Mouse (Mus musculus): Measurements from ENCODE around the gene Capn5. TPM values are rescaled to one million over a fixed set of nuclear protein-coding genes. Genes with fewer than 3 reads are reported as not detected.

Gene Capn5
- total and polyA plus RNA-seq, 2 experiments from 2014 or later, result 22.6 to 39.2 TPM

GRCm38 (mm10) chr7:98103002-98103941 is 74.8 kb downstream of the Capn5 start:
- Histone ChIP-seq H3K27ac (ENCODE audit: low read depth, low read length) (0 out of 2 replicates have a peak overlapping the region, but pooled peaks have one; percentile 29), H3K27me3 (ENCODE audit: insufficient read depth, low read length) (no peaks in the 10 kb centered on the region), H3K4me3 (ENCODE audit: low read depth, low read length) (peak overlapping the region; percentile 28), H3K9me3 (ENCODE audit: low read length) (no peaks in the 10 kb centered on the region), H3K4me2 (ENCODE audit: low read depth) (peak overlapping the region; percentile 56), H3K9ac (peak overlapping the region; percentile 49), H3K36me3 (ENCODE audit: insufficient read depth) (no peaks in the 10 kb centered on the region), H3K4me1 (ENCODE audit: insufficient read depth) (peaks cover 5% of the 10 kb centered on the region; the same call in 1 of the 2 replicates)
- peak; percentile 74 for ATAC-seq
- peak; percentile 88 for TF ChIP-seq CTCF (IDR thresholded peaks at IDR 0.05; ENCODE audit: low read depth)
- 11% methylated on average over 26 of the region's 26 CpGs for WGBS
- DNase-seq, result peak; percentile 96

GRCm38 (mm10) chr7:98102488-98102887 is 75.6 kb downstream of the Capn5 start:
- 95% methylated on average over 11 of the region's 11 CpGs for WGBS
- ATAC-seq (peak; percentile 13; the same call in 1 of the 2 replicates), DNase-seq (no peak)
- peak; percentile 37; the same call in 1 of the 2 replicates for TF ChIP-seq CTCF (IDR thresholded peaks at IDR 0.05; ENCODE audit: low read depth)
- peak overlapping the region; percentile 56 for H3K4me2 ChIP-seq (ENCODE audit: low read depth)
- no peaks in the 10 kb centered on the region for H3K36me3 ChIP-seq (ENCODE audit: insufficient read depth)
- no peaks in the 10 kb centered on the region for H3K27me3 ChIP-seq (ENCODE audit: insufficient read depth, low read length)
- H3K4me1 ChIP-seq (ENCODE audit: insufficient read depth), result peaks cover 5% of the 10 kb centered on the region; the same call in 1 of the 2 replicates
- no peaks in the 10 kb centered on the region for H3K9me3 ChIP-seq (ENCODE audit: low read length)
- peak overlapping the region; percentile 49 for H3K9ac ChIP-seq
- H3K4me3 ChIP-seq (ENCODE audit: low read depth, low read length), result no peak overlapping the region
- H3K27ac ChIP-seq (ENCODE audit: low read depth, low read length), result 0 out of 2 replicates have a peak overlapping the region, but pooled peaks have one; percentile 29

- 97% methylated on average over 8 of the region's 8 CpGs for WGBS
- no peak for TF ChIP-seq CTCF (IDR thresholded peaks at IDR 0.05; ENCODE audit: low read depth)
These were observed 80.5 kb downstream of the Capn5 start for GRCm38 (mm10) chr7:98097557-98097956.

GRCm38 (mm10) chr7:98095852-98096251 is 82.2 kb downstream of the Capn5 start:
- WGBS, result 96% methylated on average over 4 of the region's 4 CpGs
- ATAC-seq (no peak), DNase-seq (no peak)
- TF ChIP-seq CTCF (IDR thresholded peaks at IDR 0.05; ENCODE audit: low read depth), result no peak
- Histone ChIP-seq H3K36me3 (ENCODE audit: insufficient read depth) (peaks cover 6% of the 10 kb centered on the region; the same call in 1 of the 2 replicates), H3K4me2 (ENCODE audit: low read depth) (no peak overlapping the region), H3K27ac (ENCODE audit: low read depth, low read length) (no peak overlapping the region), H3K9ac (no peak overlapping the region), H3K4me1 (ENCODE audit: insufficient read depth) (no peaks in the 10 kb centered on the region), H3K9me3 (ENCODE audit: low read length) (no peaks in the 10 kb centered on the region), H3K27me3 (ENCODE audit: insufficient read depth, low read length) (no peaks in the 10 kb centered on the region), H3K4me3 (ENCODE audit: low read depth, low read length) (no peak overlapping the region)

More at GRCm38 (mm10) chr7:98097557-98097956, 80.5 kb downstream of the Capn5 start:
- Histone ChIP-seq H3K4me1 (ENCODE audit: insufficient read depth) (0 out of 2 replicates have a peak, but pooled peaks cover under 1% of the 10 kb centered on the region), H3K9me3 (ENCODE audit: low read length) (no peaks in the 10 kb centered on the region), H3K4me2 (ENCODE audit: low read depth) (no peak overlapping the region), H3K36me3 (ENCODE audit: insufficient read depth) (no peaks in the 10 kb centered on the region), H3K9ac (no peak overlapping the region), H3K4me3 (ENCODE audit: low read depth, low read length) (no peak overlapping the region), H3K27me3 (ENCODE audit: insufficient read depth, low read length) (no peaks in the 10 kb centered on the region), H3K27ac (ENCODE audit: low read depth, low read length) (no peak overlapping the region)
- DNase-seq (no peak), ATAC-seq (no peak)

- DNase-seq, result peak; percentile 33
- no peak overlapping the region for H3K4me2 ChIP-seq (ENCODE audit: low read depth)
- peak; percentile 61; the same call in 1 of the 2 replicates for ATAC-seq
- 50% methylated on average over 2 of the region's 2 CpGs for WGBS
- no peaks in the 10 kb centered on the region for H3K9me3 ChIP-seq (ENCODE audit: low read length)
- H3K27ac ChIP-seq (ENCODE audit: low read depth, low read length), result no peak overlapping the region
- H3K9ac ChIP-seq, result no peak overlapping the region
- no peaks in the 10 kb centered on the region for H3K4me1 ChIP-seq (ENCODE audit: insufficient read depth)
- no peaks in the 10 kb centered on the region for H3K36me3 ChIP-seq (ENCODE audit: insufficient read depth)
- peak; percentile 51 for TF ChIP-seq CTCF (IDR thresholded peaks at IDR 0.05; ENCODE audit: low read depth)
- no peaks in the 10 kb centered on the region for H3K27me3 ChIP-seq (ENCODE audit: insufficient read depth, low read length)
- H3K4me3 ChIP-seq (ENCODE audit: low read depth, low read length), result no peak overlapping the region
These were observed 91.7 kb downstream of the Capn5 start for GRCm38 (mm10) chr7:98086346-98086745.

- H3K4me3 ChIP-seq (ENCODE audit: low read depth, low read length), result no peak overlapping the region
- H3K36me3 ChIP-seq (ENCODE audit: insufficient read depth), result no peaks in the 10 kb centered on the region
- DNase-seq (no peak), ATAC-seq (no peak)
- no peak for TF ChIP-seq CTCF (IDR thresholded peaks at IDR 0.05; ENCODE audit: low read depth)
- WGBS, result 68% methylated on average over 7 of the region's 7 CpGs
- H3K4me1 ChIP-seq (ENCODE audit: insufficient read depth), result no peaks in the 10 kb centered on the region
- H3K4me2 ChIP-seq (ENCODE audit: low read depth), result no peak overlapping the region
- H3K27ac ChIP-seq (ENCODE audit: low read depth, low read length), result no peak overlapping the region
- H3K9me3 ChIP-seq (ENCODE audit: low read length), result no peaks in the 10 kb centered on the region
- H3K27me3 ChIP-seq (ENCODE audit: insufficient read depth, low read length), result no peaks in the 10 kb centered on the region
- H3K9ac ChIP-seq, result no peak overlapping the region
These were observed 92.8 kb downstream of the Capn5 start for GRCm38 (mm10) chr7:98085314-98085713.
